Comparison of ENCODE assay signal across 11 mouse cellular contexts in genomic region chr3:130809696-130810665, GRCm38 (mm10).
DNase-seq lines count a peak whose midpoint lies in the region; ATAC-seq lines count a peak whose summit lies in the region.
"Had no signal": no experiment of that assay in that cellular context is flagged by ENCODE, and none has a peak within 500 bp of the region (broad histone marks: within the 10 kb centered on the region; RNA-seq: fewer than 3 reads in every experiment).

No protein-coding gene starts in this region.

- no peak overlapping the region for H3K9ac ChIP-seq in midbrain, embryonic 11.5 days (ENCODE audit: low read length)

- no peak overlapping the region for H3K27ac ChIP-seq in heart, embryonic 10.5 days
- no peak overlapping the region for H3K27ac ChIP-seq in midbrain, embryonic 11.5 days (ENCODE audit: low read depth, low read length)

- no peak overlapping the region for H3K4me3 ChIP-seq in heart, embryonic 10.5 days
- no peak overlapping the region for H3K4me3 ChIP-seq in midbrain, embryonic 11.5 days (ENCODE audit: low read depth, low read length)

- ATAC-seq in granulocyte monocyte progenitor cell, adult 5-6 weeks (replicated peaks; ENCODE audit: poor library complexity, severe bottlenecking) = peak; percentile 75
- no peak for ATAC-seq in midbrain, embryonic 11.5 days (ENCODE audit: low FRiP score)
- ATAC-seq: midbrain, embryonic 16.5 days had no signal

- 73% methylated on average over 19 of the region's 19 CpGs for WGBS in heart, embryonic 10.5 days
- WGBS in midbrain, embryonic 11.5 days = 77% methylated on average over 19 of the region's 19 CpGs

- H3K9me3 ChIP-seq in heart, embryonic 10.5 days = no peaks in the 10 kb centered on the region
- H3K9me3 ChIP-seq in midbrain, embryonic 11.5 days (ENCODE audit: control insufficient read depth, low read length) = no peaks in the 10 kb centered on the region

- no peaks in the 10 kb centered on the region for H3K36me3 ChIP-seq in heart, embryonic 10.5 days
- no peaks in the 10 kb centered on the region for H3K36me3 ChIP-seq in splenic B cell, adult 2 months (ENCODE audit: control insufficient read depth, insufficient read depth, low read length, poor library complexity, severe bottlenecking)
- H3K36me3 ChIP-seq in midbrain, embryonic 11.5 days (ENCODE audit: control insufficient read depth, insufficient read depth, low read length) = no peaks in the 10 kb centered on the region

- H3K4me2 ChIP-seq in midbrain, embryonic 11.5 days = no peak overlapping the region

- DNase-seq in heart, embryonic 10.5 days (ENCODE audit: low spot score) = peak; percentile 7
- no peak for DNase-seq in heart, postnatal 10 days
- DNase-seq in CD4-positive helper T cell, adult 2 months (ENCODE audit: low read depth, low spot score) = peak; percentile 83
- peak; percentile 83 for DNase-seq in splenic B cell, adult 2 months (ENCODE audit: low read depth, low spot score)
- DNase-seq in midbrain, embryonic 11.5 days (ENCODE audit: low spot score, missing footprints) = no peak
- no peak for DNase-seq in cerebellum, postnatal 4 days (ENCODE audit: low spot score in 2 of 2)
- DNase-seq in cerebellum, postnatal 25 days = no peak
- DNase-seq: lung, postnatal 10 days; right cerebral cortex, postnatal 14 days had no signal

- H3K4me1 ChIP-seq in heart, embryonic 10.5 days = no peaks in the 10 kb centered on the region
- H3K4me1 ChIP-seq in midbrain, embryonic 11.5 days (ENCODE audit: control insufficient read depth, insufficient read depth, low read length) = no peaks in the 10 kb centered on the region

- intact Hi-C loops in heart, postnatal 10 days (cut with DNase I) = no loop called here

- H3K27me3 ChIP-seq in heart, embryonic 10.5 days (ENCODE audit: insufficient read depth, poor library complexity, severe bottlenecking) = no peaks in the 10 kb centered on the region
- H3K27me3 ChIP-seq in splenic B cell, adult 2 months (ENCODE audit: control insufficient read depth, insufficient read depth, low read length, poor library complexity, severe bottlenecking) = no peaks in the 10 kb centered on the region
- H3K27me3 ChIP-seq in midbrain, embryonic 11.5 days (ENCODE audit: control insufficient read depth, insufficient read depth, low read length) = no peaks in the 10 kb centered on the region

Comparison
In these comparisons a context has a peak if more than half of its experiments do, and no peak if none do; other contexts are left out.
1. DNase-seq: peak in heart, embryonic 10.5 days (single experiment), CD4-positive helper T cell, adult 2 months (single experiment) and splenic B cell, adult 2 months (single experiment); none in heart, postnatal 10 days (0 of 2), midbrain, embryonic 11.5 days (single experiment), cerebellum, postnatal 4 days (0 of 2) and cerebellum, postnatal 25 days (0 of 2).